Mouse (Mus musculus) kidney, adult 2 months (tissue): ENCODE results near the gene Slc29a2.

Experiments
- CTCF ChIP-seq: fragments of 200-500 bp; conservative IDR thresholded peaks from 2 replicates; pipeline ENCODE4 v1.5.1; 2011; ENCODE audit warnings: low read depth, mild to moderate bottlenecking, control low read depth, low read length, moderate library complexity, mixed read lengths; ENCODE audit not compliant: insufficient read depth, insufficient read length
- POLR2A ChIP-seq: fragments of 200-500 bp; IDR thresholded peaks from one replicate; pipeline ENCODE4 v1.6.1; 2011; ENCODE audit warnings: low read depth, low read length, control low read depth

GRCm38 (mm10) chr19:5018191-5018590 lies 5.5 kb upstream of the Slc29a2 start:
- TF ChIP-seq CTCF: no peak
- no peak for TF ChIP-seq POLR2A
